Mouse (Mus musculus): Measurements from ENCODE around the gene Proser1. TPM values are rescaled to one million over a fixed set of nuclear protein-coding genes. Genes with fewer than 3 reads are reported as not detected.

Gene Proser1
- 13.0 TPM for polyA plus RNA-seq (2014; fragmentation: Illumina TruSeq; extraction: RNeasy Lipid Tissue Mini Kit (QIAGEN cat#74804); ENCODE audit: low replicate concordance)

GRCm38 (mm10) chr3:53463046-53463764 is at the start of gene Proser1, which contains the start of gene Nhlrc3:
Proser1 (plus strand) TSS chr3:53463666.
Nhlrc3 (minus strand) TSS chr3:53463332.

DNA sequence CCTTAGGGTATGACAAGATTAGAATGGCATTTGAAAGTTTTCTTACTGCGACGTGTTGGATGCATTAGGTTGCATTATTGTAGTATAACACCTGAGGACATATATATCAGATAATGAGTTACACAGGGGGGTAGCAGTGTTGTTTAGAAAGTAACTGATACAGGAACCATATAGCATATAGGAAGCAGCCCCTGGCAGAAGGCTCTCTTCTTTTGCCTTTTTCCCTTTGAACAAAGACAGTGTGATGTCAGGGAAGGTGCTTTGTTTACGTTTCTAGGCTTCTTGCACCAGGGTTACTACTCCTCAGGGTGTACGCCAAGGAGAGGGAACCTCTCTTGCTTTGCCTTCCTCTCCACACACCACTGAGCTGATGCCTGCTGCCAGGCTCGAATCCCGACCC is 24.9 kb downstream of the Proser1 start, which contains the start of gene Stoml3:
Gene Stoml3 (plus strand): TSS at position 301 of the 400 bp plus-strand sequence.

Other genes with a start within 250 kb of the Proser1 start
- gene Nhlrc3, start 334 bp upstream of the Proser1 start, polyA plus RNA-seq (2014; fragmentation: Illumina TruSeq; extraction: RNeasy Lipid Tissue Mini Kit (QIAGEN cat#74804); ENCODE audit: low replicate concordance) = 17.0 TPM
- not detected for gene Stoml3, start 25.0 kb downstream of the Proser1 start, polyA plus RNA-seq (2014; fragmentation: Illumina TruSeq; extraction: RNeasy Lipid Tissue Mini Kit (QIAGEN cat#74804); ENCODE audit: low replicate concordance)
- 0.41 TPM for gene Frem2, start 193.7 kb downstream of the Proser1 start, polyA plus RNA-seq (2014; fragmentation: Illumina TruSeq; extraction: RNeasy Lipid Tissue Mini Kit (QIAGEN cat#74804); ENCODE audit: low replicate concordance)